Mouse (Mus musculus): ENCODE data around the gene Olfr194. TPM values are rescaled to one million over a fixed set of nuclear protein-coding genes. Genes with fewer than 3 reads are reported as not detected.
"Not testable (repeated sequence)": the region's sequence is repeated elsewhere in the genome, so short reads cannot be mapped to it uniquely, and the experiment has no call there.

Gene Olfr194
- not detected in 2 replicates for polyA plus RNA-seq (2015; fragmentation: Nextera tagmentation; extraction: Ambion mirVana)

- H3K4me2 ChIP-seq (replicated peaks): no peak within 1 kb of the TSS
- H3K4me1 ChIP-seq: no peaks in the 10 kb centered on the region
- H3K9me3 ChIP-seq: no peaks in the 10 kb centered on the region
- H3K27me3 ChIP-seq: no peaks in the 10 kb centered on the region
- ATAC-seq (replicated peaks): no peak
- H3K36me3 ChIP-seq: no peaks in the 10 kb centered on the region
- no peak within 1 kb of the TSS for H3K27ac ChIP-seq (replicated peaks)
- no peak within 1 kb of the TSS for H3K4me3 ChIP-seq
- H3K9ac ChIP-seq (replicated peaks): no peak within 1 kb of the TSS
Measured at GRCm38 (mm10) chr16:59120969-59121368, at the start of gene Olfr194. Olfr194 (minus strand) TSS chr16:59121069.

GRCm38 (mm10) chr16:59170354-59170753 lies 49.5 kb upstream of the Olfr194 start, which contains the start of gene Olfr196:
Olfr196 (minus strand) TSS chr16:59170454.
- Histone ChIP-seq H3K4me3 (no peak within 1 kb of the TSS), H3K9ac (replicated peaks) (no peak within 1 kb of the TSS), H3K9me3 (no peaks in the 10 kb centered on the region), H3K4me2 (replicated peaks) (no peak within 1 kb of the TSS), H3K27me3 (no peaks in the 10 kb centered on the region), H3K4me1 (no peaks in the 10 kb centered on the region), H3K36me3 (no peaks in the 10 kb centered on the region), H3K27ac (replicated peaks) (no peak within 1 kb of the TSS)
- no peak for ATAC-seq (replicated peaks)
- WGBS: 78% methylated on average over 3 of the region's 3 CpGs

GRCm38 (mm10) chr16:59151996-59152395 lies 31.1 kb upstream of the Olfr194 start:
- no peak overlapping the region for H3K27ac ChIP-seq (replicated peaks)
- no peak overlapping the region for H3K4me2 ChIP-seq (replicated peaks)
- no peaks in the 10 kb centered on the region for H3K4me1 ChIP-seq
- H3K36me3 ChIP-seq: no peaks in the 10 kb centered on the region
- H3K9ac ChIP-seq (replicated peaks): no peak overlapping the region
- H3K9me3 ChIP-seq: no peaks in the 10 kb centered on the region
- ATAC-seq (replicated peaks): no peak
- 83% methylated on average over 2 of the region's 2 CpGs for WGBS
- H3K27me3 ChIP-seq: no peaks in the 10 kb centered on the region
- H3K4me3 ChIP-seq: no peak overlapping the region

GRCm38 (mm10) chr16:59146746-59147145 lies 25.9 kb upstream of the Olfr194 start, which contains the start of gene Olfr195:
Olfr195 (plus strand) TSS chr16:59147046.
- Histone ChIP-seq H3K36me3 (no peaks in the 10 kb centered on the region), H3K4me1 (no peaks in the 10 kb centered on the region), H3K9ac (replicated peaks) (no peak within 1 kb of the TSS), H3K4me2 (replicated peaks) (no peak within 1 kb of the TSS), H3K4me3 (no peak within 1 kb of the TSS), H3K27me3 (no peaks in the 10 kb centered on the region), H3K27ac (replicated peaks) (no peak within 1 kb of the TSS), H3K9me3 (no peaks in the 10 kb centered on the region)
- 96% methylated on average over 1 of the region's 1 CpGs for WGBS
- ATAC-seq (replicated peaks): no peak

- Histone ChIP-seq H3K4me1 (no peaks in the 10 kb centered on the region), H3K4me2 (replicated peaks) (no peak overlapping the region), H3K27ac (replicated peaks) (no peak overlapping the region), H3K9me3 (no peaks in the 10 kb centered on the region), H3K36me3 (no peaks in the 10 kb centered on the region), H3K9ac (replicated peaks) (no peak overlapping the region), H3K27me3 (no peaks in the 10 kb centered on the region), H3K4me3 (no peak overlapping the region)
- ATAC-seq (replicated peaks): no peak
Measured at GRCm38 (mm10) chr16:59141105-59141504, 20.2 kb upstream of the Olfr194 start.

- H3K27me3 ChIP-seq: no peaks in the 10 kb centered on the region
- no peaks in the 10 kb centered on the region for H3K9me3 ChIP-seq
- H3K27ac ChIP-seq (replicated peaks): no peak overlapping the region
- H3K4me3 ChIP-seq: no peak overlapping the region
- H3K9ac ChIP-seq (replicated peaks): no peak overlapping the region
- no peak overlapping the region for H3K4me2 ChIP-seq (replicated peaks)
- H3K4me1 ChIP-seq: no peaks in the 10 kb centered on the region
- ATAC-seq (replicated peaks): no peak
- WGBS: 87% methylated on average over 1 of the region's 1 CpGs
- no peaks in the 10 kb centered on the region for H3K36me3 ChIP-seq
Measured at GRCm38 (mm10) chr16:59130740-59131139, 9.9 kb upstream of the Olfr194 start.

GRCm38 (mm10) chr16:59111781-59112180 lies 9.1 kb downstream of the Olfr194 start, which contains the start of gene Olfr193:
Olfr193 (minus strand) TSS chr16:59111881.
- no peak for ATAC-seq (replicated peaks)
- H3K36me3 ChIP-seq: no peaks in the 10 kb centered on the region
- no peak within 1 kb of the TSS for H3K27ac ChIP-seq (replicated peaks)
- no peaks in the 10 kb centered on the region for H3K27me3 ChIP-seq
- H3K4me3 ChIP-seq: no peak within 1 kb of the TSS
- WGBS: 80% methylated on average over 1 of the region's 1 CpGs
- no peak within 1 kb of the TSS for H3K4me2 ChIP-seq (replicated peaks)
- H3K9me3 ChIP-seq: no peaks in the 10 kb centered on the region
- H3K9ac ChIP-seq (replicated peaks): no peak within 1 kb of the TSS
- no peaks in the 10 kb centered on the region for H3K4me1 ChIP-seq

GRCm38 (mm10) chr16:59108522-59108921 lies 12.3 kb downstream of the Olfr194 start:
- H3K9ac ChIP-seq (replicated peaks); H3K4me2 ChIP-seq (replicated peaks); H3K36me3 ChIP-seq; H3K4me1 ChIP-seq; H3K4me3 ChIP-seq; ATAC-seq (replicated peaks); H3K27ac ChIP-seq (replicated peaks); H3K27me3 ChIP-seq; H3K9me3 ChIP-seq: not testable (repeated sequence)
- WGBS: 67% methylated on average over 5 of the region's 5 CpGs

- H3K9ac ChIP-seq (replicated peaks): no peak overlapping the region
- no peak for ATAC-seq (replicated peaks)
- H3K4me1 ChIP-seq: no peaks in the 10 kb centered on the region
- no peaks in the 10 kb centered on the region for H3K36me3 ChIP-seq
- WGBS: 86% methylated on average over 2 of the region's 2 CpGs
- H3K4me3 ChIP-seq: no peak overlapping the region
- no peak overlapping the region for H3K4me2 ChIP-seq (replicated peaks)
- H3K9me3 ChIP-seq: no peaks in the 10 kb centered on the region
- no peak overlapping the region for H3K27ac ChIP-seq (replicated peaks)
- H3K27me3 ChIP-seq: no peaks in the 10 kb centered on the region
Measured at GRCm38 (mm10) chr16:59105312-59105711, 15.6 kb downstream of the Olfr194 start.

GRCm38 (mm10) chr16:59089722-59090121 lies 31.1 kb downstream of the Olfr194 start, which contains the start of gene Olfr191:
Olfr191 (minus strand) TSS chr16:59089822.
- 56% methylated on average over 1 of the region's 1 CpGs for WGBS

GRCm38 (mm10) chr16:59081113-59081512 lies 39.8 kb downstream of the Olfr194 start:
- not testable (repeated sequence) for ATAC-seq (replicated peaks); H3K9me3 ChIP-seq; H3K4me3 ChIP-seq; H3K27me3 ChIP-seq; H3K36me3 ChIP-seq; H3K27ac ChIP-seq (replicated peaks); H3K9ac ChIP-seq (replicated peaks); H3K4me1 ChIP-seq; H3K4me2 ChIP-seq (replicated peaks)
- 89% methylated on average over 2 of the region's 2 CpGs for WGBS

More at GRCm38 (mm10) chr16:59089722-59090121, 31.1 kb downstream of the Olfr194 start, which contains the start of gene Olfr191:
- H3K4me2 ChIP-seq (replicated peaks); H3K9ac ChIP-seq (replicated peaks); H3K9me3 ChIP-seq; H3K36me3 ChIP-seq; H3K4me3 ChIP-seq; H3K4me1 ChIP-seq; H3K27me3 ChIP-seq; H3K27ac ChIP-seq (replicated peaks); ATAC-seq (replicated peaks): not testable (repeated sequence)

GRCm38 (mm10) chr16:59077905-59078304 lies 43.0 kb downstream of the Olfr194 start, which contains the start of gene Olfr190:
Olfr190 (minus strand) TSS chr16:59078005.
- Histone ChIP-seq H3K4me3 (no peak within 1 kb of the TSS), H3K4me1 (no peaks in the 10 kb centered on the region), H3K27me3 (no peaks in the 10 kb centered on the region), H3K4me2 (replicated peaks) (no peak within 1 kb of the TSS), H3K27ac (replicated peaks) (no peak within 1 kb of the TSS), H3K36me3 (no peaks in the 10 kb centered on the region), H3K9ac (replicated peaks) (no peak within 1 kb of the TSS), H3K9me3 (no peaks in the 10 kb centered on the region)
- ATAC-seq (replicated peaks): no peak
- WGBS: 88% methylated on average over 5 of the region's 5 CpGs

GRCm38 (mm10) chr16:59073520-59073919 lies 47.3 kb downstream of the Olfr194 start:
- Histone ChIP-seq H3K9ac (replicated peaks) (no peak overlapping the region), H3K4me1 (no peaks in the 10 kb centered on the region), H3K9me3 (no peaks in the 10 kb centered on the region), H3K27me3 (no peaks in the 10 kb centered on the region), H3K27ac (replicated peaks) (no peak overlapping the region), H3K36me3 (no peaks in the 10 kb centered on the region), H3K4me2 (replicated peaks) (no peak overlapping the region), H3K4me3 (no peak overlapping the region)
- ATAC-seq (replicated peaks): no peak
- 96% methylated on average over 1 of the region's 1 CpGs for WGBS

Data from forebrain, embryonic 15.5 days (tissue).